Comparison of ENCODE assay signal across 29 mouse cellular contexts in genomic region chr2:134896196-134896595, GRCm38 (mm10).
"Had no signal": no experiment of that assay in that cellular context is flagged by ENCODE, and none has a peak within 500 bp of the region (broad histone marks: within the 10 kb centered on the region; RNA-seq: fewer than 3 reads in every experiment).

No protein-coding gene starts in this region.

- ATAC-seq: hindbrain, postnatal 0 days; intestine, embryonic 16.5 days; liver, postnatal 0 days had no signal

- H3K4me2 ChIP-seq: heart, embryonic 11.5 days; heart, embryonic 13.5 days; heart, embryonic 15.5 days; hindbrain, embryonic 13.5 days; hindbrain, embryonic 15.5 days; kidney, embryonic 15.5 days; limb, embryonic 12.5 days; liver, embryonic 11.5 days; liver, embryonic 13.5 days; liver, embryonic 15.5 days had no signal

- DNase-seq: gastrocnemius, postnatal 14 days; gastrocnemius, postnatal 36 days; heart, adult 11 months; heart, adult 2 months; heart, postnatal 14 days; heart, postnatal 36 days; kidney, adult 11 months; kidney, adult 2 months; kidney, adult 9 months; kidney, postnatal 14 days; kidney, postnatal 36 days; layer of hippocampus, postnatal 36 days; liver; liver, embryonic 13.5 days; liver, postnatal 0 days; lung, adult 2 months had no signal

- H3K4me3 ChIP-seq: heart, adult 2 months; heart, embryonic 13.5 days; heart, embryonic 15.5 days; hindbrain, embryonic 13.5 days; hindbrain, embryonic 15.5 days; kidney, embryonic 15.5 days; limb, embryonic 10.5 days; limb, embryonic 12.5 days; liver, embryonic 13.5 days; liver, embryonic 15.5 days had no signal

- H3K27me3 ChIP-seq: heart, embryonic 13.5 days; heart, embryonic 15.5 days; hindbrain, embryonic 13.5 days; hindbrain, embryonic 15.5 days; kidney, embryonic 15.5 days; limb, embryonic 12.5 days; liver, embryonic 13.5 days; liver, embryonic 15.5 days had no signal

- H3K36me3 ChIP-seq: heart, embryonic 13.5 days; heart, embryonic 15.5 days; hindbrain, embryonic 13.5 days; hindbrain, embryonic 15.5 days; kidney, embryonic 15.5 days; limb, embryonic 10.5 days; limb, embryonic 12.5 days; liver, embryonic 13.5 days; liver, embryonic 15.5 days had no signal

- H3K27ac ChIP-seq: heart, adult 2 months; heart, embryonic 13.5 days; heart, embryonic 15.5 days; hindbrain, embryonic 13.5 days; hindbrain, embryonic 15.5 days; hindbrain, postnatal 0 days; kidney, embryonic 15.5 days; kidney, postnatal 0 days; limb, embryonic 10.5 days; limb, embryonic 12.5 days; liver, embryonic 13.5 days; liver, embryonic 15.5 days had no signal

- H3K9me3 ChIP-seq: heart, embryonic 13.5 days; heart, embryonic 15.5 days; hindbrain, embryonic 13.5 days; hindbrain, embryonic 15.5 days; kidney, embryonic 15.5 days; limb, embryonic 10.5 days; limb, embryonic 12.5 days; liver, embryonic 13.5 days; liver, embryonic 15.5 days had no signal

- H3K9ac ChIP-seq: heart, embryonic 13.5 days; heart, embryonic 15.5 days; hindbrain, embryonic 13.5 days; hindbrain, embryonic 15.5 days; kidney, embryonic 15.5 days; limb, embryonic 12.5 days; liver, embryonic 13.5 days; liver, embryonic 15.5 days; liver, postnatal 0 days had no signal

- H3K4me1 ChIP-seq: heart, embryonic 13.5 days; heart, embryonic 15.5 days; hindbrain, embryonic 13.5 days; hindbrain, embryonic 15.5 days; kidney, embryonic 15.5 days; limb, embryonic 12.5 days; liver, embryonic 13.5 days; liver, embryonic 15.5 days had no signal
